Mouse (Mus musculus): ENCODE data around the gene Irf1. TPM values are rescaled to one million over a fixed set of nuclear protein-coding genes. Genes with fewer than 3 reads are reported as not detected.

Gene Irf1
- total and polyA plus RNA-seq, 3 experiments, result 17.8 to 64.9 (median 23.6) TPM

- no peak for TF ChIP-seq USF1 (IDR thresholded peaks at IDR 0.05; ENCODE audit: low read depth, low read length)
- TF ChIP-seq USF2 (conservative IDR thresholded peaks at IDR 0.05; ENCODE audit: low read depth, low read length), result no peak
- TF ChIP-seq HCFC1 (IDR thresholded peaks at IDR 0.05; ENCODE audit: low read depth, low read length), result no peak
- TF ChIP-seq GABPA (IDR thresholded peaks at IDR 0.05; ENCODE audit: insufficient replicate concordance, low read depth, low read length), result no peak
- no peak for TF ChIP-seq RAD21 (IDR thresholded peaks at IDR 0.05; ENCODE audit: low read depth, low read length)
- TF ChIP-seq ZC3H11A (IDR thresholded peaks at IDR 0.05; ENCODE audit: low read depth, low read length), result no peak
- peak; percentile 84 for TF ChIP-seq EP300 (IDR thresholded peaks at IDR 0.05; ENCODE audit: low read length)
- no peak for TF ChIP-seq MAFK (IDR thresholded peaks at IDR 0.05; ENCODE audit: insufficient replicate concordance, low read length)
- TF ChIP-seq TCF12 (IDR thresholded peaks at IDR 0.05; ENCODE audit: low read depth, low read length), result peak; percentile 95
- TF ChIP-seq CHD1 (IDR thresholded peaks at IDR 0.05; ENCODE audit: low read depth, low read length), result no peak; the same call in 1 of the 2 replicates
Measured at GRCm38 (mm10) chr11:53820516-53821170, 50.8 kb downstream of the Irf1 start (continued).

- H3K27me3 ChIP-seq (replicated peaks), result no peaks in the 10 kb centered on the region
- peak overlapping the region in 2 of 3 experiments; percentile 2 to 65 for H3K4me3 ChIP-seq (replicated peaks in 1 of 3; ENCODE audit: low read depth in 2 of 3, low read length in 2 of 3, poor library complexity in 1 of 3)
- dilution Hi-C loops (cut with MboI; ENCODE audit: extremely low pct_ligation_motif_present, extremely low pct_unique_long_range_greater_than_20kb, low sequenced_read_pairs) (no loop called here), in situ Hi-C loops (cut with MboI; ENCODE audit: low pct_ligation_motif_present, low pct_unique_long_range_greater_than_20kb, low sequenced_read_pairs) (no loop called here)
- peak; percentile 31 for DNase-seq (ENCODE audit: extremely low read depth)
- H3K9me3 ChIP-seq (replicated peaks; ENCODE audit: low read length), result no peaks in the 10 kb centered on the region
- no peaks in the 10 kb centered on the region for H3K36me3 ChIP-seq (replicated peaks in 1 of 2; ENCODE audit: control insufficient read depth in 1 of 2, insufficient read depth in 1 of 2, low read length in 1 of 2)
- H3K4me2 ChIP-seq (ENCODE audit: insufficient read depth, low read depth, poor library complexity, severe bottlenecking), result peak overlapping the region; percentile 84
- no peaks in the 10 kb centered on the region for H3K79me2 ChIP-seq (replicated peaks; ENCODE audit: control insufficient read depth, extremely low read depth, insufficient read depth, poor library complexity, severe bottlenecking)
- peak overlapping the region; percentile 100 for H3K27ac ChIP-seq (ENCODE audit: insufficient read depth, low read depth)
- H3K9ac ChIP-seq (ENCODE audit: insufficient read depth, low read depth), result peak overlapping the region; percentile 54
- H3K4me1 ChIP-seq (ENCODE audit: control insufficient read depth in 1 of 2, insufficient read depth in 2 of 2), result peaks cover 52 to 87% of the 10 kb centered on the region in 2 experiments
- TF ChIP-seq PAX5 (IDR thresholded peaks at IDR 0.05; ENCODE audit: low read length) (no peak), JUND (conservative IDR thresholded peaks at IDR 0.05; ENCODE audit: low read depth, low read length) (no peak), POLR2A (IDR thresholded peaks at IDR 0.05; ENCODE audit: low read depth, low read length) (no peak), HCFC1 (IDR thresholded peaks at IDR 0.05; ENCODE audit: low read depth, low read length) (no peak), ZC3H11A (IDR thresholded peaks at IDR 0.05; ENCODE audit: low read depth, low read length) (no peak), TBP (conservative IDR thresholded peaks at IDR 0.05; ENCODE audit: low read depth, low read length) (no peak), RCOR1 (conservative IDR thresholded peaks at IDR 0.05; ENCODE audit: low read depth, low read length) (0 out of 2 replicates have a peak, but pooled peaks have one; percentile 34), MAX (IDR thresholded peaks at IDR 0.05; ENCODE audit: low read length) (peak; percentile 96), ELF1 (IDR thresholded peaks at IDR 0.05; ENCODE audit: low read depth, low read length) (no peak), USF1 (IDR thresholded peaks at IDR 0.05; ENCODE audit: low read depth, low read length) (peak; percentile 56), ETS1 (conservative IDR thresholded peaks at IDR 0.05; ENCODE audit: low read depth, low read length) (peak; percentile 63), TCF12 (IDR thresholded peaks at IDR 0.05; ENCODE audit: low read depth, low read length) (peak; percentile 13; the same call in 1 of the 2 replicates), MEF2A (IDR thresholded peaks at IDR 0.05; ENCODE audit: borderline replicate concordance, low read depth, low read length) (0 out of 2 replicates have a peak, but pooled peaks have one; percentile 29), E2F4 (IDR thresholded peaks at IDR 0.05; ENCODE audit: insufficient replicate concordance, low read depth, low read length) (no peak), IRF4 (IDR thresholded peaks at IDR 0.05; ENCODE audit: low read depth, low read length) (0 out of 2 replicates have a peak, but pooled peaks have one; percentile 2), POLR2AphosphoS2 (IDR thresholded peaks at IDR 0.05; ENCODE audit: low read depth, low read length) (no peak), RAD21 (IDR thresholded peaks at IDR 0.05; ENCODE audit: low read depth, low read length) (no peak), MXI1 (IDR thresholded peaks at IDR 0.05; ENCODE audit: low read depth, low read length) (peak; percentile 98), MYC (IDR thresholded peaks at IDR 0.05; ENCODE audit: low read depth, low read length) (peak; percentile 89), USF2 (conservative IDR thresholded peaks at IDR 0.05; ENCODE audit: low read depth, low read length) (no peak), EP300 (IDR thresholded peaks at IDR 0.05; ENCODE audit: low read length) (no peak), CTCF (conservative IDR thresholded peaks at IDR 0.05 in 1 of 2, IDR thresholded peaks at IDR 0.05 in 1 of 2; ENCODE audit: low read depth in 2 of 2, low read length in 2 of 2) (no peak), CHD2 (IDR thresholded peaks at IDR 0.05; ENCODE audit: low read length) (0 out of 2 replicates have a peak, but pooled peaks have one; percentile 3), NRF1 (IDR thresholded peaks at IDR 0.05; ENCODE audit: low read depth, low read length) (peak; percentile 45), BHLHE40 (IDR thresholded peaks at IDR 0.05; ENCODE audit: low read depth, low read length) (peak; percentile 93), NELFE (IDR thresholded peaks at IDR 0.05; ENCODE audit: low read depth, low read length) (no peak), ZMIZ1 (IDR thresholded peaks at IDR 0.05; ENCODE audit: low read depth, low read length) (no peak), CHD1 (IDR thresholded peaks at IDR 0.05; ENCODE audit: low read depth, low read length) (no peak; the same call in 1 of the 2 replicates), ZNF384 (IDR thresholded peaks at IDR 0.05; ENCODE audit: low read depth, low read length) (no peak), JUN (IDR thresholded peaks at IDR 0.05; ENCODE audit: insufficient read depth, low read depth, low read length) (no peak), MAFK (IDR thresholded peaks at IDR 0.05; ENCODE audit: insufficient replicate concordance, low read length) (no peak), MAZ (IDR thresholded peaks at IDR 0.05; ENCODE audit: low read depth, low read length) (no peak; the same call in 1 of the 2 replicates)
Measured at GRCm38 (mm10) chr11:53821230-53821944, 51.6 kb downstream of the Irf1 start.
